Mouse (Mus musculus) forebrain, postnatal 0 days (tissue): ENCODE results near the gene Dcaf5. TPM values are rescaled to one million over a fixed set of nuclear protein-coding genes. Genes with fewer than 3 reads are reported as not detected.

Source experiments
- ATAC-seq: fragments of 200-750 bp; cut with Nextera tagmentation; 2 replicates; pipeline ENCODE4 v1.8.0; 2017; ENCODE audit warnings: mild to moderate bottlenecking, moderate library complexity
- DNase-seq: peaks from one replicate; pipeline ENCODE4 v3.0.0-alpha.2; 2015
- H3K27ac ChIP-seq: fragments of 300-500 bp; sonication (generic); 2 replicates; pipeline ENCODE4 v1.5.1; 2014; ENCODE audit warnings: low read depth, mild to moderate bottlenecking, antibody characterized with exemption, low read length, moderate library complexity, mixed read lengths
- H3K27me3 ChIP-seq: fragments of 300-500 bp; sonication (generic); 2 replicates; pipeline ENCODE4 v1.6.1; 2014; ENCODE audit warnings: mild to moderate bottlenecking, low read length, mixed read lengths; ENCODE audit not compliant: insufficient read depth
- H3K36me3 ChIP-seq: fragments of 300-500 bp; sonication (generic); 2 replicates; pipeline ENCODE4 v1.6.1; 2014; ENCODE audit warnings: mild to moderate bottlenecking, moderate library complexity; ENCODE audit not compliant: insufficient read depth
- H3K4me1 ChIP-seq: fragments of 300-500 bp; sonication (generic); 2 replicates; pipeline ENCODE4 v1.6.1; 2014; ENCODE audit warnings: antibody characterized with exemption; ENCODE audit not compliant: insufficient read depth
- H3K4me2 ChIP-seq: fragments of 300-500 bp; sonication (generic); 2 replicates; pipeline ENCODE4 v1.6.1; 2014; ENCODE audit warnings: low read depth, mild to moderate bottlenecking, moderate library complexity
- H3K4me3 ChIP-seq: fragments of 300-500 bp; sonication (generic); 2 replicates; pipeline ENCODE4 v1.5.1; 2014; ENCODE audit warnings: low read depth, low read length, mixed read lengths
- H3K9ac ChIP-seq: fragments of 300-500 bp; sonication (generic); 2 replicates; pipeline ENCODE4 v1.6.1; 2014; ENCODE audit warnings: mild to moderate bottlenecking
- H3K9me3 ChIP-seq: fragments of 300-500 bp; sonication (generic); 2 replicates; pipeline ENCODE4 v1.6.1; 2016; ENCODE audit warnings: low read length
- CTCF ChIP-seq: sonication (generic); IDR thresholded peaks from 2 replicates; pipeline ENCODE4 v1.5.1; 2016; ENCODE audit warnings: antibody characterized with exemption, control low read depth, low read depth
- WGBS: fragments of 180-500 bp; shearing (Covaris S2); extraction: QIAGEN DNeasy Blood & Tissue Kit; methylation state at CpG from one replicate; pipeline ENCODE4 v1.1.7; 2014; 5-methylcytosine and 5-hydroxymethylcytosine counted together
- polyA plus RNA-seq: library from polyadenylated mRNA; unstranded; fragments of >200 nt; fragmentation: Nextera tagmentation; extraction: Ambion mirVana; gene quantifications from 2 replicates; pipeline ENCODE4 v1.2.1, GENCODE M21; 2015
- total RNA-seq: library from RNA; depleted of rRNA; stranded (reverse); fragments of >200 nt; gene quantifications from 2 replicates; pipeline ENCODE4 v1.2.3, GENCODE M21; 2014

Dcaf5 gene
- total and polyA plus RNA-seq, 2 experiments from 2014 or later: 16.8 to 59.6 TPM

DNA sequence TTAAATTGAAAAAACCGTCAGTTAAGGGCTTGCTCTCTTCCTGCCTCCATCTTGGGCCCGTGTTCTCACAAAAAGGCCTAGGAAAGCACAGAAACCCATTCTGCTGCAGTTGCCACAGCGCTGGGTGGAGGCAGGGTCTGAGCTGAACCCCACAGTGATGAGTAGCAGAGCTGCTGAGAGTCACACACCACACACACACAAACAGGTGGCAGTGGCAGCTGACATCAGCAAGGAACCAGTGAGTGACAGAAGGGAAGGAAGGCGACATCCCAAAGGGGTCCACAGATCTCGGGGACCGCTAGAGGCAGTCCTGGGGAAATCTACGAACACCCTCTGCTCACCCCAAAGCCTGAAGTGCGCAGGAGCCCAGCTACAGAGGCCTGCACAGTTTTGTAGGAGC lies 25.5 kb downstream of the Dcaf5 start:
- no peaks in the 10 kb centered on the region for H3K9me3 ChIP-seq
- 90% methylated on average over 8 of the region's 8 CpGs for WGBS
- DNase-seq (no peak), ATAC-seq (no peak)
- no peaks in the 10 kb centered on the region for H3K27me3 ChIP-seq
- 0 out of 2 replicates have a peak, but pooled peaks cover 6% of the 10 kb centered on the region for H3K36me3 ChIP-seq
- H3K27ac ChIP-seq: no peak overlapping the region
- no peak overlapping the region for H3K4me2 ChIP-seq
- no peaks in the 10 kb centered on the region for H3K4me1 ChIP-seq
- H3K9ac ChIP-seq: no peak overlapping the region
- TF ChIP-seq CTCF: no peak
- H3K4me3 ChIP-seq: no peak overlapping the region

DNA sequence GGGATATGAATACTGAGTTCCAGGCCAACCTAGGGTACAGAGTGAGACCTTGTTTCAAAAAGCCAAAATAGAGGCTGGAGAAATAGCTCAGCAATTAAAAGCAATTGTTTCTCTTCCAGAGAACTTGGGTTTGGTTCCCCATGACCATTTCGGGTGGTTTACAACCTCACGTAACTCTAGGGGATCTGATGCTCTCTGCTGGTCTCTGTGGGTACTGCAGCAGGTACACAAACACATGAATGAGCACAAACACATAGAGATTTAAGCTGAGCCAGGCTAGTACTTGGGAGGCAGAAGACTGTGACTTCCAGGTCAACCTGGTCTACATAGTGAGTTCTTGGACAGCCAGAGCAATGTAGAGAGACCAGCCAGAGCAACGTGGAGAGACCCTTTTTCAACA lies 28.6 kb downstream of the Dcaf5 start:
- 53% methylated on average over 3 of the region's 3 CpGs for WGBS
- Histone ChIP-seq H3K4me3 (no peak overlapping the region), H3K36me3 (peaks cover 16% of the 10 kb centered on the region; the same call in 1 of the 2 replicates), H3K4me1 (no peaks in the 10 kb centered on the region), H3K9ac (no peak overlapping the region), H3K9me3 (no peaks in the 10 kb centered on the region), H3K27me3 (no peaks in the 10 kb centered on the region), H3K27ac (no peak overlapping the region), H3K4me2 (no peak overlapping the region)
- ATAC-seq: no peak
- TF ChIP-seq CTCF: peak; percentile 61
- DNase-seq: peak; percentile 17

DNA sequence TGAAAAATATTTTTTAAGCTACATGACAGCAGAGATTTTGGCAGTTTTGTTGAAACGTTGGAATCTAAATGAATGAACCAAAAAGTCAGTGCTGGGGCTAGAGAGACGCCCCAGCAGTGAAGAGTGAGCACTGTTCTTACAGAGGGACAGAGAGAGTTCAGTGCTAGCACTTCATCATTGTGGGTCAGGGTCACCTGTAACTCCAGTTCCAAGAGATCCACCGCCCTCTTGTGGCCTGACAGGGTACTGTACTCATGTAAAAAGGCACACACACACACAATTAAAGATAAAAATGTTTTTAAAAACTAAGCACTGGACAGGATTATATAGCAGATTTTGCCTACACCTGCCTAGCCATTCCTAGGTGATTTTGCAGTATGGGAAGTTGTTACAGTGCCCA lies 29.8 kb downstream of the Dcaf5 start:
- no peak overlapping the region for H3K4me2 ChIP-seq
- no peaks in the 10 kb centered on the region for H3K4me1 ChIP-seq
- H3K27me3 ChIP-seq: no peaks in the 10 kb centered on the region
- ATAC-seq (no peak), DNase-seq (peak; percentile 33)
- no peak overlapping the region for H3K4me3 ChIP-seq
- TF ChIP-seq CTCF: peak; percentile 70
- no peak overlapping the region for H3K27ac ChIP-seq
- H3K36me3 ChIP-seq: peaks cover 20% of the 10 kb centered on the region
- 47% methylated on average over 3 of the region's 3 CpGs for WGBS
- no peak overlapping the region for H3K9ac ChIP-seq
- no peaks in the 10 kb centered on the region for H3K9me3 ChIP-seq

DNA sequence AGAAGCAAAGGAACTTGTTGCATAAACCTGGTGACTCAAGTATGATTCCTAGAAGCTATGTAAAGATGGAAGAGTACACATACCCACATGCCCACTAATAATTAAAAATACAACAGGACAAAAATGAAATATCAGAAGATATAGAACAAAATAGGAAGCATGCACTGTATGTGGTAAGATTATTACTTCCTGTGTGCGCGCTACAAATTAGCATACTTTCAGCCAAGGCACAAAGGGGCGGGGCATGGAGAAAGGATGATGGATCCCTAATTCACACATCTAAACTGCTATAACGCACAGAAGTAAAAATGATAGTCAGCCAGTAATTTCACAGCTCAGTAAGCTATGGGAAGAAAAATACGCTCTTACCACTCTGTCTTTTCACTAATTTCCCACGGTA lies 32.3 kb downstream of the Dcaf5 start:
- Histone ChIP-seq H3K27me3 (no peaks in the 10 kb centered on the region), H3K4me3 (no peak overlapping the region), H3K27ac (no peak overlapping the region), H3K4me2 (no peak overlapping the region), H3K36me3 (peaks cover 22% of the 10 kb centered on the region), H3K9ac (no peak overlapping the region), H3K4me1 (no peaks in the 10 kb centered on the region), H3K9me3 (no peaks in the 10 kb centered on the region)
- ATAC-seq (no peak), DNase-seq (no peak)
- 85% methylated on average over 6 of the region's 6 CpGs for WGBS
- no peak for TF ChIP-seq CTCF

GRCm38 (mm10) chr12:80399147-80399546 lies 37.3 kb downstream of the Dcaf5 start:
- Histone ChIP-seq H3K4me3 (no peak overlapping the region), H3K36me3 (peaks cover 53% of the 10 kb centered on the region), H3K4me1 (no peaks in the 10 kb centered on the region), H3K4me2 (no peak overlapping the region), H3K27ac (no peak overlapping the region), H3K9me3 (no peaks in the 10 kb centered on the region), H3K9ac (no peak overlapping the region), H3K27me3 (no peaks in the 10 kb centered on the region)
- 92% methylated on average over 2 of the region's 2 CpGs for WGBS
- TF ChIP-seq CTCF: no peak
- DNase-seq: no peak
- ATAC-seq: no peak

DNA sequence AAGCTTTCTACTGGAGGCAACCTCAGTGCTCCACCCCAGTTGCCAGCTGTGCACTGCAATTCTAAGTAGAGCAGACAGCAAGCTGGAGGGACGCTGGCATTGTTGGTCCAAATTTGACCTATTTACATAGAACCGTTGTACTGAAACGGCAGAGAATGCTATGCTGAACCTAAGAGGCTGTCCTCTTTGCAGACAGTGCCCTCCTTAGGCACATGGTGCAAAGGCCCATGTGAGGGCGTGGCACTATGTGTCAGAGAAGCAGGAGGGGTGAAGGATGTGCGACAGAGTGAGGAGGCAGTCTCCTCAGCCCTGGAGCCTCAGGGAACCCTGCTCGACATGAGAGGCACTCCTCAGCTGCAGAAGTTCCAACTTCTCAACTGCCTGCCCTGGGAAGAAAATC lies 40.0 kb downstream of the Dcaf5 start:
- Histone ChIP-seq H3K4me3 (no peak overlapping the region), H3K27me3 (no peaks in the 10 kb centered on the region), H3K4me1 (no peaks in the 10 kb centered on the region), H3K4me2 (no peak overlapping the region), H3K9me3 (no peaks in the 10 kb centered on the region), H3K27ac (no peak overlapping the region), H3K36me3 (peaks cover 37% of the 10 kb centered on the region), H3K9ac (no peak overlapping the region)
- no peak for TF ChIP-seq CTCF
- ATAC-seq (no peak), DNase-seq (no peak)
- 78% methylated on average over 6 of the region's 6 CpGs for WGBS

DNA sequence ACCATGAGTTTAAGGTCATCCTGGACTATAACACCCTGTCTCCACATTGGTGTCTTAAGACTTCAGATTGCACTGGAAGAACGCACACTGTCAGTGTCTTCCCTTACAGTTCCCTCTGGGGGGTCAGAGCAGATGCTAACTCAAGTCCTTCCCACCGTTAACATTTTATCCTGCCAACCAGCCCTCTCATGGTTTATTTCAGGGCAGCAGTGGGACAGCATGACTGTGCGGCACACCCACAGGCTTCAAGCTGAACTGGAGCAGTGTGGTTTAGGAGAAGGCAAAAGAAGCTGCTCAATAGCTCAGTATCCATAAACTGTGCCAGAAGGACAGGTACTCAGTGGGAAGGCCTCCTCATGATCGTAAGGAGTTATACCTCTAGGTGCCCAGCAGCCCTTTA lies 41.1 kb downstream of the Dcaf5 start:
- no peak for ATAC-seq

DNA sequence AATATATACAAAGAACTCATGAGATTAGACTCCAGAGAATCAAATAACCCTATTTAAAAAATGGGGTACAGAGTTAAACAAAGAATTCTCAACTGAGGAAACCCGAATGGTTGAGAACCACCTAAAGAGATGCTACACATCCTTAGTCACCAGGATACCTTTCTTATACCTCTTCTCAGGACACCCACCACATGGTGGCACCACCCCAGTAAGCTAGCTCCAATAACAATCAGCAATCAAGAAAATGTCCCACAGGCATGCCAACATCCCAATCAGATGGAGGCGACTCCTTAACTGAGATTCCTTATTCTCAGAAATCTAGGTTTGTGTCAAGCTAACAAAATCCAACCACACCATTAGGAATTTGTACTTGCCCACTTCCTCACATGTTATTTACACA lies 42.4 kb downstream of the Dcaf5 start:
- 90% methylated on average over 2 of the region's 2 CpGs for WGBS
- Histone ChIP-seq H3K36me3 (peaks cover 33% of the 10 kb centered on the region), H3K27ac (no peak overlapping the region), H3K4me2 (no peak overlapping the region), H3K9me3 (no peaks in the 10 kb centered on the region), H3K27me3 (no peaks in the 10 kb centered on the region), H3K4me3 (no peak overlapping the region), H3K4me1 (no peaks in the 10 kb centered on the region), H3K9ac (no peak overlapping the region)
- DNase-seq (no peak), ATAC-seq (no peak)
- no peak for TF ChIP-seq CTCF

More for the DNA sequence above, 41.1 kb downstream of the Dcaf5 start:
- peaks cover 33% of the 10 kb centered on the region for H3K36me3 ChIP-seq
- H3K4me1 ChIP-seq: no peaks in the 10 kb centered on the region
- no peaks in the 10 kb centered on the region for H3K9me3 ChIP-seq
- H3K27ac ChIP-seq: no peak overlapping the region
- H3K9ac ChIP-seq: no peak overlapping the region
- WGBS: 92% methylated on average over 4 of the region's 4 CpGs
- no peak overlapping the region for H3K4me2 ChIP-seq
- H3K27me3 ChIP-seq: no peaks in the 10 kb centered on the region
- no peak for DNase-seq
- H3K4me3 ChIP-seq: no peak overlapping the region
- TF ChIP-seq CTCF: no peak
